Mouse (Mus musculus) heart, embryonic 12.5 days (tissue): ENCODE results near the gene Gm11077. TPM values are rescaled to one million over a fixed set of nuclear protein-coding genes. Genes with fewer than 3 reads are reported as not detected.

Experiments used
- ATAC-seq: fragments of 200-750 bp; cut with Nextera tagmentation; 2 replicates; pipeline ENCODE4 v1.8.0; 2017; ENCODE audit warnings: moderate TSS enrichment, moderate library complexity; ENCODE audit not compliant: insufficient number of reproducible peaks, low FRiP score
- H3K27ac ChIP-seq: fragments of 300-500 bp; sonication (generic); 2 replicates; pipeline ENCODE4 v1.5.1; 2016; ENCODE audit warnings: mild to moderate bottlenecking, moderate library complexity; ENCODE audit not compliant: poor library complexity, severe bottlenecking
- H3K27me3 ChIP-seq: fragments of 300-500 bp; sonication (generic); replicated peaks from 2 replicates; pipeline ENCODE4 v1.6.1; 2016; ENCODE audit warnings: mild to moderate bottlenecking, moderate library complexity
- H3K36me3 ChIP-seq: fragments of 300-500 bp; sonication (generic); 2 replicates; pipeline ENCODE4 v1.6.1; 2016; ENCODE audit warnings: mild to moderate bottlenecking, moderate library complexity
- H3K4me1 ChIP-seq: fragments of 300-500 bp; sonication (generic); replicated peaks from 2 replicates; pipeline ENCODE4 v1.6.1; 2016; ENCODE audit warnings: mild to moderate bottlenecking
- H3K4me2 ChIP-seq: fragments of 300-500 bp; sonication (generic); 2 replicates; pipeline ENCODE4 v1.6.1; 2016; ENCODE audit warnings: mild to moderate bottlenecking, moderate library complexity
- H3K4me3 ChIP-seq: fragments of 300-500 bp; sonication (generic); 2 replicates; pipeline ENCODE4 v1.5.1; 2016; ENCODE audit warnings: mild to moderate bottlenecking
- H3K9ac ChIP-seq: fragments of 300-500 bp; sonication (generic); 2 replicates; pipeline ENCODE4 v1.6.1; 2016; ENCODE audit warnings: mild to moderate bottlenecking, moderate library complexity
- H3K9me3 ChIP-seq: fragments of 300-500 bp; sonication (generic); replicated peaks from 2 replicates; pipeline ENCODE4 v1.6.1; 2016; ENCODE audit warnings: mild to moderate bottlenecking, moderate library complexity
- WGBS: fragments of 180-500 bp; shearing (Covaris S2); methylation state at CpG from one replicate; pipeline ENCODE4 v1.1.7; 2016; 5-methylcytosine and 5-hydroxymethylcytosine counted together
- polyA plus RNA-seq: library from polyadenylated mRNA; unstranded; fragments of >200 nt; fragmentation: Nextera tagmentation; extraction: Ambion mirVana; gene quantifications from 2 replicates; pipeline ENCODE4 v1.2.1, GENCODE M21; 2016

Gm11077 gene
- polyA plus RNA-seq, 1 experiment from 2014 or later = not detected

DNA sequence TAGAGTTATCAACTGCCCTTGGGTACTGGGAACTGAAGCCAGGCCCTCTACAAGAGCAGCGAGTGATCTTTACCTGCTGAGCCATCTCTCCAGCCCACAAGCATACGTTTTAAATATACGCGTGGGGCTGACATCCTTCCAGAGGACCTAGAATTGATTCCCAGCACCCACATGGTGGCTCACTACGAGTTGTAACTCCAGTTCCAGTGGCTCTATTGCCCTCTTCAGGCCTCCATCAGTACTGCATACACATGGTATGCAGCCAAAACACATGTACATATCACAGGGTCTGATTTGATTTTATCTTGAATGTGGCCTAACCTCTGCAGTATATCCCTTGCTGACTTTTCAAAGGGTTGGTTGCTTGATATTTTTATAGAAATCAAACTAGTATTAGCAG is 23.0 kb upstream of the Gm11077 start:
- peaks cover 5% of the 10 kb centered on the region; the same call in 1 of the 2 replicates for H3K4me1 ChIP-seq
- H3K4me3 ChIP-seq = no peak overlapping the region
- WGBS = 91% methylated on average over 5 of the region's 5 CpGs
- H3K27me3 ChIP-seq = 0 out of 2 replicates have a peak, but pooled peaks cover 3% of the 10 kb centered on the region
- H3K9ac ChIP-seq = no peak overlapping the region
- no peak for ATAC-seq
- H3K9me3 ChIP-seq = peaks cover 6% of the 10 kb centered on the region
- no peak overlapping the region for H3K27ac ChIP-seq
- no peaks in the 10 kb centered on the region for H3K36me3 ChIP-seq
- H3K4me2 ChIP-seq = no peak overlapping the region

DNA sequence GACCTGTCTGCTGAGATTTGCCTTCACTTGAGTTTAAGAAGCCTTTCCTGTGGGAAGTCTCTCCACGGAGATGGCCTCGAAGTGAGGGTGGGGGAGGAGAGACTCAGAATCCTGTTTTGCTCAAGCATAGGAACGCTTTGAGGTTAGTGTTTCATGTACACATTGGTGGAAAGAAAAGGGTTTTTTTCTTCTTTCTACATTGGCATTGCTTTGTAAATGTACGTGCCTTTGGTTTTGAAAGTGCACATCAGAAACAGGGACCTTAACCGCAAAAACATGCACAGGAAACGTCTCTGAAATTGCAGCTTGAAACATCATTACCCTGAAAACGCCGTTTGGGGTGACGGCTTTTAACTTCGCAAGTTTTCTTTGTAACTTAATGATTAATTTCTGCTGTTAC is 21.0 kb upstream of the Gm11077 start:
- 71% methylated on average over 10 of the region's 10 CpGs for WGBS
- Histone ChIP-seq H3K9me3 (peaks cover 6% of the 10 kb centered on the region), H3K36me3 (no peaks in the 10 kb centered on the region), H3K4me3 (no peak overlapping the region), H3K9ac (no peak overlapping the region), H3K27me3 (0 out of 2 replicates have a peak, but pooled peaks cover 3% of the 10 kb centered on the region), H3K4me2 (no peak overlapping the region), H3K4me1 (peaks cover 5% of the 10 kb centered on the region; the same call in 1 of the 2 replicates), H3K27ac (no peak overlapping the region)
- no peak for ATAC-seq

DNA sequence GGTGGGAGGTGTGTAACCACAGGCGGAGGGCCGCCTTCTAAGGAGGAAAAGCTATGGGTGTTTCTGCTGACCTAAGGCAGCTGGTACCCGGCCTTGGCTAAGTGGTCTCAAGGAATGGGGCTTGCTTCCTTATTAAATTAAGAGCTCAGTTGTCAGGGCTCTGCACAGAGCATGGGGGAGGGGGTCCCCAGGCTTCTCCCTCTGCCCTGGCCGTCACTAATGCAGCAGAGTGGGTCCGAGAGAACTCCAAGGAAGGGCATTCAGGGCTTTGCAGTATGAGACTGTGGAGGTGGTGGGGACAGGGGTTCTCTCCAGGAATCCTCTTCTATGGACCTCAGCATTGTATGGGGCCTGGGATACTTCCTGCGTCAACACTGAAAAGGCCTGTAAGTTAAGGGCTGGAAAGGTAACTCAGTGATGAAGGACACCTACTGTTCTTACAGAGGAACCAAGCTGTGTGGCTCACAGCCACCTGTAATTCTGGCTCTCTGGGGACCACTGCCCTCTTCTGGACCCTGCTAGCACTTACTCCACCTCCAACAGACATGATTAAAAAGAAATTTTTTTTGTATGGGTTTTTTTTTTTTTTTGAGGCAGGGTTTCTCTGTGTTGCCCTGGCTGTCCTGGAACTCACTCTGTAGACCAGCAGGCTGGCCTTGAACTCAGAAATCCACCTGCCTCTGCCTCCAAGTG is 19.5 kb upstream of the Gm11077 start:
- no peak overlapping the region for H3K27ac ChIP-seq
- WGBS = 72% methylated on average over 6 of the region's 6 CpGs

DNA sequence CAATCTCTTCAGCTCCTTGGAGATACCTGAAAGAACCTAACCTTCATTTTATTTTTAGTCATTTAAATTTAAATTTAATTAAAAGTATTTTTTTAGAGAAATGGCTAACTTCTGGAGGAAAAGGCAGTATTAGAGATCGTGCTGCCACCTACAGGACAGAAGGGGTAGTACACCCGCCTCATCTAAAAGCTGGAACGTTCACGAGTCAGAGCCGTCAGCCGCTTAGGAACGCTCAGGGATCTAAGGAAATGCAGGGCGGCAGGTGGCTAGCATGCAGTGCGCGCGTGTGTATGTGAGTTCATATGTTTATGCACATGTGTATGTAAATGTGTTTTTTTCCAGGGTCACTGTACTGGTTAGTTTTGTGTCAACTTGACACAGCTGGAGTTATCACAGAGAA is 16.3 kb upstream of the Gm11077 start:
- no peak for ATAC-seq
- H3K4me2 ChIP-seq = no peak overlapping the region; the same call in 1 of the 2 replicates

More for the DNA sequence above, 19.5 kb upstream of the Gm11077 start:
- Histone ChIP-seq H3K4me2 (no peak overlapping the region), H3K36me3 (no peaks in the 10 kb centered on the region), H3K9me3 (peaks cover 6% of the 10 kb centered on the region), H3K27me3 (peaks cover 7% of the 10 kb centered on the region; the same call in 1 of the 2 replicates), H3K9ac (no peak overlapping the region), H3K4me3 (no peak overlapping the region), H3K4me1 (peaks cover 5% of the 10 kb centered on the region; the same call in 1 of the 2 replicates)
- no peak for ATAC-seq

DNA sequence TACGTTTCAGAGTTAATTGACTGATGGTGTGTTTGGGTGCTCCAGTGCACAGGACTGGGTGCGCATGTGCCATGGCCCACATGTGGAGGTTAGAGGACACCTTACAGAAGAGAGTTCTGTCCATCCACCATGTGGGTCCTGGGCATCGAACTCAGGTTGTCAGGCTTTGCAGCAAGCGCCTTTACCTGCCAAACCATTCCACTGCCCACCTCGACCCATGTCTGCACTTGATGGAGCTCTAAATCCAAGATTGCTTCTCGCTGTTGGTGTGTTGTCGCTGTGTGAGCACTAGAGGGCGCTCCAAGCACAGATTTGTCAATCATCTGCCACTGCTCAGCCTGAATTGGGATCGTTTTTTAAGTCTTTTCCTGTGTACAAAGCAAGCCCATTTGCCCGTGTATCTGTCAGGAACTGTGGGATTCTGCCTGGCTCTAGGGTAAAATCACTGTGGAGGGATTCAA is 14.1 kb upstream of the Gm11077 start:
- Histone ChIP-seq H3K36me3 (no peaks in the 10 kb centered on the region), H3K9me3 (peaks cover 12% of the 10 kb centered on the region; the same call in 1 of the 2 replicates), H3K4me1 (no peaks in the 10 kb centered on the region), H3K27ac (no peak overlapping the region), H3K4me2 (peak overlapping the region; percentile 43), H3K4me3 (no peak overlapping the region), H3K27me3 (peaks cover 7% of the 10 kb centered on the region; the same call in 1 of the 2 replicates), H3K9ac (no peak overlapping the region)
- ATAC-seq = no peak
- 24% methylated on average over 10 of the region's 10 CpGs for WGBS

More for the DNA sequence above, 16.3 kb upstream of the Gm11077 start:
- no peaks in the 10 kb centered on the region for H3K4me1 ChIP-seq
- H3K27ac ChIP-seq = no peak overlapping the region
- H3K4me3 ChIP-seq = no peak overlapping the region
- H3K36me3 ChIP-seq = no peaks in the 10 kb centered on the region
- WGBS = 7% methylated on average over 11 of the region's 11 CpGs
- 0 out of 2 replicates have a peak, but pooled peaks cover 3% of the 10 kb centered on the region for H3K9me3 ChIP-seq
- H3K27me3 ChIP-seq = peaks cover 7% of the 10 kb centered on the region; the same call in 1 of the 2 replicates
- H3K9ac ChIP-seq = no peak overlapping the region

DNA sequence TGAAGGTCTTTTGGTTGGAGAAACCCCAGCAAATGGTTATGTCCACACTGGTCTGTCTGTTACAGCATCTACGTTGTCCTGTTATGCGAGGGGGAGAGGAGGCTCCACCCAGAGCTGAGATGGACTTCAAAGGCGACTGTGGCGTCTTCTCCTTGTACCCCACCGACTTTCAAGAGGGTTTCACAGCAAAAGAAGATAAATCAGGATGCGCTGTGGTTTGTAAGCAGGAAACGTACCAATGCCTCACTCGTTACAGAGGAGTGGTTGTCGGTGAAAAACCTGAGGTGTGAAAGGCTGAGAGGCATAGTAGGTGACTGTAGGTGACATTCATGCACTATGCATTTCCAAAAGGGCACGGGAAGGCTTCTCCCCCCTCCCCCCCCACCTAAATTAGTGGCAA is 7.0 kb upstream of the Gm11077 start:
- Histone ChIP-seq H3K36me3 (no peaks in the 10 kb centered on the region), H3K4me2 (no peak overlapping the region), H3K27ac (no peak overlapping the region), H3K4me1 (0 out of 2 replicates have a peak, but pooled peaks cover 4% of the 10 kb centered on the region), H3K9ac (no peak overlapping the region), H3K9me3 (peaks cover 15% of the 10 kb centered on the region; the same call in 1 of the 2 replicates), H3K27me3 (no peaks in the 10 kb centered on the region), H3K4me3 (no peak overlapping the region)
- 63% methylated on average over 10 of the region's 10 CpGs for WGBS
- ATAC-seq = no peak

DNA sequence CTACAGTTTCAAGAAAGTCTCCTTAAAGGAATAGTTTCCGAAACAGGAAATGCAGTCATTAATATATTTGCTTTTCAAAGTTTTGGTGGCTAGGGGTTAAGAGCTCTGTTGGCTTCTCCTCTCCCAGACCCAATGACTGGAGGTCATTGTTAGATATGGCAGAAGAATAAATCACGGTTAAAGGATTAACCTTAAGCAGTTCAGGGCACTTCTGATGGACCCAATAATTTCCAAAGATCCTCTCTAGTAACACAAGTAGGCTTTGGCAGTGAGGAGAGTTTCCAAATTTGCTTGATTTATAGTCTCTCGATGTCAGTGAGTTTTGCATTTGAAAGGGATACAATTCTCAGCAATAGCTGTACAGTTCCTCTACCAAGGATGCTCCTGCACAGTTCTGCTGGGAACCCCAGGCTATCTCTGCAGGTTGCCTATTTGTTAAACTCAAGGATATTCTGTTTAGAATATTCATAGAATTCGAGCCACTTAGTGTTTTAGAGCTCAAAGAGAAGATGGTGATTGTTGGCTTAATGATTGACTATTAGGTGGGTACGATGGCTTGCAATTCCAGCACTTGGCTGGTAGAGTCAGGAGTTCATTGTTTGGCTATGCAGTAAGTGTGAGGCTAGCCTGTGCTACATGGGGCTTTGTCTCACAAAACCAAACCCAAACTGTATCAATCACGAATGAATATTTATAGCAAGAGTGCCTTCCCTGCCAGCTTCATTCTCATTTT is 1.8 kb downstream of the Gm11077 start:
- no peak overlapping the region for H3K4me2 ChIP-seq
- ATAC-seq = no peak
- 70% methylated on average over 6 of the region's 6 CpGs for WGBS
- H3K4me3 ChIP-seq = no peak overlapping the region
- no peak overlapping the region for H3K27ac ChIP-seq
- H3K9ac ChIP-seq = no peak overlapping the region
- no peaks in the 10 kb centered on the region for H3K4me1 ChIP-seq
- H3K36me3 ChIP-seq = no peaks in the 10 kb centered on the region
- no peaks in the 10 kb centered on the region for H3K27me3 ChIP-seq
- peaks cover 16% of the 10 kb centered on the region; the same call in 1 of the 2 replicates for H3K9me3 ChIP-seq

DNA sequence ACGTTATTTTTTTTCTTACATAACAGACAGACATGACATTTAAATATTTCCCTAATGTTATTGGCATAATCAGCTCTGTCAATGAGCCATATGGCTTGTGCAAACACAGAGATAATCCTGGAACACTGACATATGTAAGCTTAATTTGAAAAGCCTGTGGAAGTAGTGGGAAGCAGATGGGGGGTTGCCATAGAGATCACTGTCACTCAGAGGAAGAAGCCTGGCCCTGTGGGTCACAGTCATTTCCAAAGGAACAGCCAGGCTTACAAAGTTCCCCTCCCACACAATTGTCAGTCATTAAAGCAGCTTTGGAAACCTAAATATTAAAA is 2.3 kb downstream of the Gm11077 start:
- H3K27me3 ChIP-seq = no peaks in the 10 kb centered on the region
- H3K9me3 ChIP-seq = peaks cover 16% of the 10 kb centered on the region; the same call in 1 of the 2 replicates
- no peaks in the 10 kb centered on the region for H3K36me3 ChIP-seq
- no peak overlapping the region for H3K27ac ChIP-seq
- no peaks in the 10 kb centered on the region for H3K4me1 ChIP-seq
- H3K9ac ChIP-seq = no peak overlapping the region
- H3K4me3 ChIP-seq = no peak overlapping the region
- no peak overlapping the region for H3K4me2 ChIP-seq
- no peak for ATAC-seq
- 71% methylated on average over 1 of the region's 1 CpGs for WGBS

DNA sequence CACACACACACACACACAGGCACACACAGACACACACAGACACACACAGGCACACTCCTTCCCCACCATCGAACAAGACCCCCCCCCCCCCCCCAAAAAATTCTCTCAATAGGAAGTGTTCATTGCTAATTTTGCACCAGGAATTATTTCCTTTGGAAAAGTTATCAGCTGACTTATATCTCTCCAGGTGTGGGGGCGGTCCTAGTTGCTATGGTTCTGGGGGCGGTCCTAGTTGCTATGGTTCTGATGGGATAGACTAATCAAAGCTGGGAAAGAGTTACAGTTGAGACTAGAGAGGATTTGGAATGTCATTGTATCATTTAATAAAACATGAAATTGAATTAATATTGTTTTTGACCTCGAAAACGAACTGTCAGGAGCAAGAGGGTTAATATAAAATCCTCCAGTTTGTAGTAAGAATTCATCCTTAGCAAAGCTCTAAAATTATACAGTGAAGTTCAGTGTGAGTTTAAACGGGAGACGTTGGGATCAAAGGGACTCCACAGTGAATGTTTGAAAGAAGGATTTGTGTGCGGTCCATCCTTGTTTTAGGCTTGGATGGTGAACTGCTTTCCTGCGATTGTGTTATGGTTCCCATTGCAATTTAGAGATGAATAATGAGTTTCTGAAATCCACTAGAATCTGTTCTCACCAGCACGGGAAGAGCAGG is 4.0 kb downstream of the Gm11077 start:
- Histone ChIP-seq H3K27me3 (no peaks in the 10 kb centered on the region), H3K4me3 (peak overlapping the region; percentile 36), H3K9me3 (peaks cover 10% of the 10 kb centered on the region; the same call in 1 of the 2 replicates), H3K36me3 (no peaks in the 10 kb centered on the region), H3K4me2 (peak overlapping the region; percentile 62), H3K9ac (peak overlapping the region; percentile 49), H3K27ac (no peak overlapping the region), H3K4me1 (no peaks in the 10 kb centered on the region)
- 31% methylated on average over 10 of the region's 10 CpGs for WGBS
- no peak for ATAC-seq

DNA sequence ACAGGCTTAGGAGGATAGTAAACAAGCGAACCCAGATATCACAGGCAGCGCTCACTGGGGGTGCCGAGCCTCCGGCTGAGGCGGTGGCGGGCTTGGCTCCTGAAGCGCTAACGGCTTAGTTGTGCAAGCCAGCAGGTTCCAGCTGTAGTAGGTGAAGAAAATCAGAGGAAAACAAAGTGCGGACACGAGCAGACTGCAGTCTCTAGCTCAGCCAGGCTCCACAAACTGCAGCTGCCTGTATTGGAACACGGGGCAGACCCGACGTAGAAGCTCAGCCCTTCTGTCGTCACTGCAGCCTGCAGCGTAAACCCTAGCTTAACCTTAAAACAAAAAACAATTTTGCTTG is 4.5 kb downstream of the Gm11077 start:
- Histone ChIP-seq H3K36me3 (no peaks in the 10 kb centered on the region), H3K4me2 (peak overlapping the region; percentile 62), H3K27ac (no peak overlapping the region), H3K9me3 (peaks cover 10% of the 10 kb centered on the region; the same call in 1 of the 2 replicates), H3K9ac (peak overlapping the region; percentile 49), H3K4me1 (no peaks in the 10 kb centered on the region), H3K27me3 (no peaks in the 10 kb centered on the region), H3K4me3 (peak overlapping the region; percentile 36)
- WGBS = 4% methylated on average over 15 of the region's 15 CpGs
- ATAC-seq = no peak

DNA sequence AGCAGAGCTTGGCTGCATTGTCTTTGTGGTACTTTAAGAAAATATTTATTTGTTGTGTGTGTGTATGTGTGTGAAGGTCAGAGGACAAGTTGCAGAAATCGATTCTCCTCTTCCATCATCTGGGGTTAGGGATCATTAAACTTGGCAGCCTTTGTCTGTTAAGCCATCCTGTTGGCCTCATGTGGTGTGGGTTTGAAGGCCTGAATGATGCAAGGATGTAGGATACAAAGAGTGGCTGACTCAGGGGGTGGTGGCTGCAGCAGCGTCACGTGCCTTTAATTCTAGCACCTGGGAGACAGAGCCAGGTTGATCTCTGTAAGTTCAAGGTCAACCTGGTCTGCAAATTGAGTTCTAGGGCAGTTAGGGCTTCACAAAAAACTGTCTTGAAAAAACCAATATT is 16.5 kb downstream of the Gm11077 start:
- Histone ChIP-seq H3K36me3 (no peaks in the 10 kb centered on the region), H3K4me1 (peaks cover 9% of the 10 kb centered on the region), H3K4me2 (no peak overlapping the region), H3K9me3 (peaks cover 7% of the 10 kb centered on the region; the same call in 1 of the 2 replicates), H3K4me3 (no peak overlapping the region), H3K27me3 (no peaks in the 10 kb centered on the region), H3K9ac (no peak overlapping the region), H3K27ac (no peak overlapping the region)
- WGBS = 85% methylated on average over 3 of the region's 3 CpGs
- ATAC-seq = no peak
